Mouse (Mus musculus) skeletal muscle tissue, adult 2 months (tissue): ENCODE measurements at regions not wholly inside any gene's neighbourhood (a gene's known extent, or its start where the extent isn't known, plus 50 kb on each side); places are given as distances from the start of the nearest gene placed in this dataset.

Source experiments
- DNase-seq: peaks from one replicate; pipeline ENCODE4 v3.0.0-alpha.2; 2012; ENCODE audit warnings: low read depth, low spot score

DNA sequence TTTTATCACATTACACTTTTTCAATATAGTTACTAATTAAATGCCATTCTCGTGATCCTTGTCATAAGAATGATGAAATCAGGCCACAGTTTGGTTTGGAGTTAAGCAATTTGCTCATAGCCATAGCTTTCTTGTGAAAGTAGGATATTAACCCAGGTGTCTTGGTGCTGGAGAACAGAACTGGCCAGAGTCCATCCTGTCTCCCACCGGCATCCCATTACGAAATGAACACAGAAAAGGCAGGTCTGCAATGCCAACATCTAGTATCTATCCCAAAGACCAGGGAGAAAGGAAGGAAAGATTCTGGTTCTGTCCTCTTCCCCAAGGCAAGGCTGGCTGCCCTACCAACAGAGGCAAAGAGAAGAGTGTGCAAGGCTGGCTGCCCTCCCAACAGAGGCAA, 61.6 kb upstream of the Avpr1a start:
- DNase-seq = no peak

- DNase-seq = no peak
Observed at GRCm38 (mm10) chr10:122379661-122380344, 68.5 kb upstream of the Avpr1a start.

- DNase-seq = no peak
Observed at GRCm38 (mm10) chr10:122343291-122343690, 105.0 kb upstream of the Avpr1a start.

- no peak for DNase-seq
Observed at GRCm38 (mm10) chr10:122342356-122342755, 105.9 kb upstream of the Avpr1a start.

GRCm38 (mm10) chr10:122326851-122327250, 121.4 kb upstream of the Avpr1a start:
- peak; percentile 34 for DNase-seq

GRCm38 (mm10) chr10:122318886-122319285, 129.4 kb upstream of the Avpr1a start:
- DNase-seq = peak; percentile 43

DNA sequence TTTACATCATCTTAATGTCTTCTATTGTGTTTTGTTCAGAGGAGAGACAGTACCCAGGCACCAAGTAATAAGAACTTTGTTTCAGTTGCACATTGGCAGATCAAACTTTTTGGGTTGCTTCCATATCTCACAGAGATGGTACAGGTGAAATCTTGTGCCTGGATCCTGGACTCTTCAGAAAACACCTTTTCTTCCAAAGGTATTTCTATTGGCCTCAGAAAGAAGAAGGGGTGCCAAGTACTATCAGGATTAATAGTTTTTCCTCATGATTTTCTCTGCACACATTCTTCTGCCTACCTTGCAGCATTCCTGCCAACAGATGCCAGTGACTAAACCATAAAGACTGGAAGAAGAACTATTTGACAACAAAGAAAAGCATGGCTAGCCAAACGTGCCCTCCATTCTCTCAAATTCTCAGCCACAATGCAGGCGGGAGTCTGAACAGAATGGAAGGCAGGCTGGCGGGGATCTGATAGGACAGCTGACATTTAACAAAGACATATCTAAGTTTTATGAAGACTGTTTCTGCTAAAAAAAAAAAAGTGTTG, 137.6 kb upstream of the Avpr1a start:
- DNase-seq = no peak

DNA sequence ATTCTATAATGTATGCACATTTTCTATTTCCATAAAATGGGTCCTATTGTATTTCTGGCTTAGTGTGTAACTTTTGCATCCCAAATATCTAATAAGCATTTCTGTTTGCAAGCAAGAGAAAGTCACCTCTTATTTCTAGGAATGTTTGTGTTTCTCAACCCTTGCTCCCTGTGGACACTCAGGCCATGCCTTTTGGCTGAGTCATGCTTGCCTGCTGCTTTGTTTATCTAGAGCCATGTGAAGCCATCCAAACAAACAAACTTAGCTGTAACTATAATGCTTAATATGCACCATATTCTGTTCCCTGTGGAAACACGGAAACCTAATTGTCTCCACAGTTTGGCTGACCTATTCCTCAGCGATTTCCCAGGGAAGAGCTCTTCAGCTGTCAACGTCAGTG, 139.6 kb upstream of the Avpr1a start:
- peak; percentile 14 for DNase-seq

DNA sequence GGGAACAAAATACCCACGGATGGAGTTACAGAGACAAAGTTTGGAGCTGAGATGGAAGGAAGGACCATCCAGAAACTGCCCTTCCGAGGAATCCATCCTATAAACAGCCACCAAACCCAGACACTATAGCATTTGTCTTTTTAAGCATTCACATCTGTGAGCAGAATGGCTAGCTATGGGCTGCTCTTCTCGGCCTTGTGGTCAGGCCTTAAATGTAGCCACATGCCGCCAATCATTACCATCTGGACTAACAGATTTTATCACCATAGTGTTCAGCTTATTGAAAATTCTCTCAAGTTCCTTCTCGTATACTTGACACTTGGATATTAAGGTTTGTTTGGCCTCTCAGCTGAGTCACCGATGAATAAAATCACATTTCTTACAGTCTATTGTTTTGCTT, 146.0 kb upstream of the Avpr1a start:
- DNase-seq = no peak

- no peak for DNase-seq
Observed at GRCm38 (mm10) chr10:122295921-122296425, 152.3 kb upstream of the Avpr1a start.

GRCm38 (mm10) chr10:122291611-122292010, 156.7 kb upstream of the Avpr1a start:
- peak; percentile 7 for DNase-seq

- peak; percentile 50 for DNase-seq
Observed at GRCm38 (mm10) chr10:122291091-122291490, 157.2 kb upstream of the Avpr1a start.

GRCm38 (mm10) chr10:122274885-122275284, 173.4 kb upstream of the Avpr1a start:
- DNase-seq = no peak

DNA sequence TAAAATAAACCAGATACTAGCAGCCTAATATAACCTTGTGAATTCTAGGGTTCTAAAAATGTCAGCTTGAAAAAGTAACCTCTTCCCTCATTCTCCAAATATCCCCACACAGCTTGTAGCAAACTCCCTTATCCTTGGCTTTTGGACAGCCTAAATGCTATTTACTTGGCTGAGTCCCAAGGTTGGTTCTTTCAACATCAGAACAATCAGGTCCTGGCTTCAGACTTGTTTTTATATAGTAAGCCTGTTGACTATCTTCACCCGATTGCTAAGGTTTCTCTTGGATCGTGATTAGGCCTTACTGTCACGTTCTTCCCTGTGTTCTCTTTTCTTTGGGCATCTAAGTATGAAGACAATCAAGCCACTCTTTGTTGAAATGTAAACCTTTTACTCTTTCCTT, 174.1 kb upstream of the Avpr1a start:
- peak; percentile 2 for DNase-seq

DNA sequence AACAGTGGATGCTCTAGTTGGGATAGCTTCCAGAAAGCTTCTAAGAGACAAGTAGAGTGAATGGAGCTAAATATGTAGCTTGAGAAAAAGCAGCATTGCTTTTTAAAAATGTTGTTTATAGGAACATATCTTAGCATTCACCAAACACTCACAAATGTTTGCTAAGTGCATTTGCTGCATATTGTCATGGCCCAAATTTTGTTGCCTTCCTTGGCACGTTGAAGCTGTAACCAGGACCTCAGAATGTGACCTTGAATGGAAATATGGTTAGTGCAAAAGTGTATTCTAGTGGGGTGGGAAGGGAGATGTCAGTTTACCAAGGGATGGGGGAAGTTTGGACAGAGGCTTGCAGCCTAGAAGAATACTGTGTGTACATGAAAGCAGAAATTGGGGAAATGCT, 166.9 kb upstream of the Rxylt1 start:
- no peak for DNase-seq

DNA sequence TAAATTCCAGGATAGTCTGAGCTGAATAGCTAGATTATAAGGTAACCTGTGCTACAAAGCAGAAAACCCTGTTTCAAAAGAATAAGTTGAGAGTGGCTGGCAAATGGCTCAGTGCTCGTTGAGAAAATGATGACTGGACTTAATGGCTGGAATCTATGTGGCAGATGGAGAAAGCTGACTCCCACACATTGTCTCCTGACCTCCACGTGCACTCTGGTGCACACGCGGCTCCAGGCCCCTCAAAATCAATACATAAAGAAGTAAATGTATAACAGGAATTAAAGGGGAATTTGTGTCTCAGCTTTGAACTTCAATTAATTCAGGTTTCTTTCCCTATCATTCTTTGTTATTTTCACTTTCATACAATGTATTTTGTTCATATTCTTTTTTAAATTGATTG, 162.2 kb upstream of the Rxylt1 start:
- DNase-seq = no peak

DNA sequence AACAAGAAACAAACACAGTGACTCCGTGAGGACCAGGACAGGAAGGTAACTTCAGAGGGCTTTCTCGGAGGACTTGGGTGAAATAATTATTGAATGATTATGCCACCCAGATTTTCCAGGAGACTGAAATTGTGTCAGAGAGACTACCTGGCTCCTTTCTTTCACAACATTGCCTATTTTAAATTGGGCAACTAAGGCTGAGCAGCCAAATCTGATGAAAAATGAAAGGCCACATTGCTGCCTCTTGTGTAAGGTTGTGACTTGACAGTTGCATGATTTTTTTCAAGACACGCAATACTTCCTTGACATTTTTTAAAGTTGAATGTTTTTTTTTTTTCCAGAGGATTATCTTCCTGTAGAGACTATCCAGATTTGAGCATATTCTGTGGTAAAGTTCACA, 161.5 kb upstream of the Rxylt1 start:
- DNase-seq = no peak

- no peak for DNase-seq
Observed at GRCm38 (mm10) chr10:122231818-122232217, 134.6 kb upstream of the Rxylt1 start.

DNA sequence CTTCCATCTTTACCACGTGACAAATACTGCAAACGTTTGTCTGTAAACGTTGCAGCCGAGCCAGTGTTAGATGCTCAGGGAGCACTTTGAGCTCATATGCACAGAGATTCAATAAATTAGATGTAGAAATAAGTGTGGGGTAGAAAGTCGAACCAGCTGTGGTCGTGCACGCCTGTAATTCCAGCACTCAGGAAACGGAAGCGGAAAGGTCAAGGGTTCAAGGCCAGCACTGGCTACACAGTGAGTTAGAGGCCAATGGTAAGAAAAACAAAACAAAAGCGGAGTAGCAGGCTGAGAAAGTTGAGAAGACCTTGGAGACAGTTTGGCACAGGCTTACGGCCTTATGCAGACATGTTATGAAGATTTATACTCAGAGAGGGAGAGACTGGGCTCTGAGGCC, 133.6 kb upstream of the Rxylt1 start:
- no peak for DNase-seq

GRCm38 (mm10) chr10:122225679-122226078, 128.5 kb upstream of the Rxylt1 start:
- DNase-seq = no peak

GRCm38 (mm10) chr10:122223076-122223475, 125.9 kb upstream of the Rxylt1 start:
- peak; percentile 3 for DNase-seq

GRCm38 (mm10) chr10:122217594-122217993, 120.4 kb upstream of the Rxylt1 start:
- no peak for DNase-seq

GRCm38 (mm10) chr10:122199791-122200190, 102.6 kb upstream of the Rxylt1 start:
- DNase-seq = no peak
